Mouse (Mus musculus): Measurements from ENCODE around the gene Il31ra. TPM values are rescaled to one million over a fixed set of nuclear protein-coding genes. Genes with fewer than 3 reads are reported as not detected.

The Il31ra gene
- polyA plus RNA-seq, 1 experiment from 2014 or later: 0.30 TPM

- WGBS: 86% methylated on average over 21 of the region's 21 CpGs
- Histone ChIP-seq H3K4me3 (ENCODE audit: low read depth, low read length) (no peak overlapping the region), H3K36me3 (ENCODE audit: control insufficient read depth, insufficient read depth, low read length) (0 out of 2 replicates have a peak, but pooled peaks cover 4% of the 10 kb centered on the region), H3K27ac (ENCODE audit: low read depth, low read length) (no peak overlapping the region), H3K9me3 (replicated peaks; ENCODE audit: control insufficient read depth, low read length) (no peaks in the 10 kb centered on the region), H3K9ac (ENCODE audit: low read length) (no peak overlapping the region), H3K4me2 (ENCODE audit: low read length) (no peak overlapping the region), H3K4me1 (ENCODE audit: control insufficient read depth, insufficient read depth, low read length) (no peaks in the 10 kb centered on the region), H3K27me3 (replicated peaks; ENCODE audit: control insufficient read depth, insufficient read depth, low read length) (no peaks in the 10 kb centered on the region)
- ATAC-seq (no peak), DNase-seq (ENCODE audit: low spot score) (no peak)
Measured at GRCm38 (mm10) chr13:112473757-112474755, 120.1 kb downstream of the Il31ra start.

GRCm38 (mm10) chr13:112472401-112473023 is 121.6 kb downstream of the Il31ra start:
- Histone ChIP-seq H3K36me3 (ENCODE audit: control insufficient read depth, insufficient read depth, low read length) (0 out of 2 replicates have a peak, but pooled peaks cover 4% of the 10 kb centered on the region), H3K4me2 (ENCODE audit: low read length) (no peak overlapping the region), H3K4me3 (ENCODE audit: low read depth, low read length) (no peak overlapping the region), H3K27ac (ENCODE audit: low read depth, low read length) (no peak overlapping the region), H3K9ac (ENCODE audit: low read length) (no peak overlapping the region), H3K4me1 (ENCODE audit: control insufficient read depth, insufficient read depth, low read length) (no peaks in the 10 kb centered on the region), H3K27me3 (replicated peaks; ENCODE audit: control insufficient read depth, insufficient read depth, low read length) (no peaks in the 10 kb centered on the region), H3K9me3 (replicated peaks; ENCODE audit: control insufficient read depth, low read length) (no peaks in the 10 kb centered on the region)
- no peak for DNase-seq (ENCODE audit: low spot score)
- ATAC-seq: no peak
- WGBS: 94% methylated on average over 17 of the region's 19 CpGs

GRCm38 (mm10) chr13:112471201-112471600 is 123.0 kb downstream of the Il31ra start:
- no peak overlapping the region for H3K4me3 ChIP-seq (ENCODE audit: low read depth, low read length)

More at GRCm38 (mm10) chr13:112471201-112471600, 123.0 kb downstream of the Il31ra start:
- Histone ChIP-seq H3K4me1 (ENCODE audit: control insufficient read depth, insufficient read depth, low read length) (no peaks in the 10 kb centered on the region), H3K36me3 (ENCODE audit: control insufficient read depth, insufficient read depth, low read length) (0 out of 2 replicates have a peak, but pooled peaks cover 4% of the 10 kb centered on the region), H3K9ac (ENCODE audit: low read length) (no peak overlapping the region), H3K27me3 (replicated peaks; ENCODE audit: control insufficient read depth, insufficient read depth, low read length) (no peaks in the 10 kb centered on the region), H3K9me3 (replicated peaks; ENCODE audit: control insufficient read depth, low read length) (no peaks in the 10 kb centered on the region), H3K4me2 (ENCODE audit: low read length) (no peak overlapping the region), H3K27ac (ENCODE audit: low read depth, low read length) (no peak overlapping the region)
- WGBS: 88% methylated on average over 9 of the region's 9 CpGs
- DNase-seq (ENCODE audit: low spot score) (no peak), ATAC-seq (no peak)

Other genes with a start within 250 kb of the Il31ra start
- gene Il6st, start 130.3 kb downstream of the Il31ra start, polyA plus RNA-seq (2014; fragmentation: Nextera tagmentation; extraction: Ambion mirVana): 9.8 and 12.6 TPM in 2 replicates
- 0.70 and 0.93 TPM in 2 replicates for gene Ddx4, start 58.1 kb upstream of the Il31ra start, polyA plus RNA-seq (2014; fragmentation: Nextera tagmentation; extraction: Ambion mirVana)
- gene Slc38a9, start 66.4 kb upstream of the Il31ra start, polyA plus RNA-seq (2014; fragmentation: Nextera tagmentation; extraction: Ambion mirVana): 16.8 and 21.7 TPM in 2 replicates
- 39.5 and 41.2 TPM in 2 replicates for gene Plpp1, start 206.4 kb upstream of the Il31ra start, polyA plus RNA-seq (2014; fragmentation: Nextera tagmentation; extraction: Ambion mirVana)

Data from forebrain, embryonic 14.5 days (tissue).